Mouse (Mus musculus) midbrain, embryonic 12.5 days (tissue): Measurements from ENCODE around the gene Mpped2. TPM values are rescaled to one million over a fixed set of nuclear protein-coding genes. Genes with fewer than 3 reads are reported as not detected.

Experiments used
- ATAC-seq: fragments of 200-750 bp; cut with Nextera tagmentation; 2 replicates; pipeline ENCODE4 v1.8.0; 2017; ENCODE audit warnings: low read depth, moderate TSS enrichment, moderate library complexity; ENCODE audit not compliant: low FRiP score
- H3K27ac ChIP-seq: fragments of 300-500 bp; sonication (generic); replicated peaks from 2 replicates; pipeline ENCODE4 v1.5.1; 2016; ENCODE audit warnings: mild to moderate bottlenecking
- H3K27me3 ChIP-seq: fragments of 300-500 bp; sonication (generic); 2 replicates; pipeline ENCODE4 v1.6.1; 2016; ENCODE audit warnings: mild to moderate bottlenecking
- H3K36me3 ChIP-seq: fragments of 300-500 bp; sonication (generic); 2 replicates; pipeline ENCODE4 v1.6.1; 2016
- H3K4me1 ChIP-seq: fragments of 300-500 bp; sonication (generic); 2 replicates; pipeline ENCODE4 v1.6.1; 2016
- H3K4me2 ChIP-seq: fragments of 300-500 bp; sonication (generic); replicated peaks from 2 replicates; pipeline ENCODE4 v1.6.1; 2016; ENCODE audit warnings: mild to moderate bottlenecking, moderate library complexity
- H3K4me3 ChIP-seq: fragments of 300-500 bp; sonication (generic); 2 replicates; pipeline ENCODE4 v1.5.1; 2016; ENCODE audit warnings: mild to moderate bottlenecking
- H3K9ac ChIP-seq: fragments of 300-500 bp; sonication (generic); replicated peaks from 2 replicates; pipeline ENCODE4 v1.6.1; 2016; ENCODE audit warnings: mild to moderate bottlenecking, moderate library complexity
- H3K9me3 ChIP-seq: fragments of 300-500 bp; sonication (generic); 2 replicates; pipeline ENCODE4 v1.6.1; 2016; ENCODE audit warnings: mild to moderate bottlenecking
- WGBS: fragments of 180-500 bp; shearing (Covaris S2); methylation state at CpG from one replicate; pipeline ENCODE4 v1.1.7; 2016; 5-methylcytosine and 5-hydroxymethylcytosine counted together
- polyA plus RNA-seq: library from polyadenylated mRNA; unstranded; fragments of >200 nt; fragmentation: Nextera tagmentation; extraction: Ambion mirVana; gene quantifications from 2 replicates; pipeline ENCODE4 v1.2.1, GENCODE M21; 2016

Gene Mpped2
- polyA plus RNA-seq, 1 experiment from 2014 or later, result 112 TPM

DNA sequence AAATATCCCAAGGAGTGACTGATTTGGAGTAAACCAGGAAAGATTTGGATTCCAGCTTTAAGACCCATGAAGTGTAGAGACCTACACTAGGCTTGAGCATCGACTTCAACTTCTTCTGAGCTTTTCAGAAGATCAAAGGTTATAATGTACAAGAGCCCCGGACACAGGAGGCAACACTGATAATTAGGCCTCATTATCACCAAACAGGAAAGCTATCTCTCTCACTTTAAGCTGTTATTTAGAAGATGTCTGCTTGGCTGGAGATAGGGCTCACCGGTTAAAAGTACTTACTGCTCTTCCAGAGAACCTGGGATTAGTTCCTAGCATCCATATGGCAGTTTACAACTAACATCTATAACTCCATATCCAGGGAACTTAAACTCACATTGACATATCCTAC lies 39.1 kb downstream of the Mpped2 start:
- H3K9me3 ChIP-seq, result no peaks in the 10 kb centered on the region
- H3K27me3 ChIP-seq, result no peaks in the 10 kb centered on the region
- H3K9ac ChIP-seq, result no peak overlapping the region
- no peak overlapping the region for H3K4me2 ChIP-seq
- 65% methylated on average over 3 of the region's 3 CpGs for WGBS
- peaks cover 47% of the 10 kb centered on the region for H3K4me1 ChIP-seq
- H3K27ac ChIP-seq, result no peak overlapping the region
- ATAC-seq, result no peak
- H3K4me3 ChIP-seq, result no peak overlapping the region
- H3K36me3 ChIP-seq, result no peaks in the 10 kb centered on the region; the same call in 1 of the 2 replicates

DNA sequence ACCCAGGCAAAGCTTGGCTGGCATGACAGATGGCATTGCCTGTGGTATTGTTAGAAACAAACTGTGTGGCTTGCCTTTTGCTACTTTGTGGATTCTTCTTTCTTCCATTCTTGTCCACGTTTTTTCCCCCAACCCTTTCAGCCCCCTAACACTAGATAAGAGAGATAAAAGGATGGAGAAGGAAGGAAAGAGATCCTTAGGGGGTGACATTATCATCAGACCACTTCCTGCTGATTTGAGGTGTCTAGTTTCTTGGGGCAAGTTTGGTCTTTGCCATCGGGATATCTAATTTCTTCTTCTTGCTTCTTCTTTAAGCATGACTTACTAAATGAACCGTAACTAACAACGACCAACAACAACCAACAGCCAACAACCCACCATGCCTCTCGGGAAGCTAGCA lies 40.3 kb downstream of the Mpped2 start:
- no peak overlapping the region for H3K27ac ChIP-seq
- H3K4me1 ChIP-seq, result peaks cover 47% of the 10 kb centered on the region
- no peaks in the 10 kb centered on the region; the same call in 1 of the 2 replicates for H3K36me3 ChIP-seq
- H3K9me3 ChIP-seq, result no peaks in the 10 kb centered on the region
- H3K27me3 ChIP-seq, result no peaks in the 10 kb centered on the region
- no peak for ATAC-seq
- 76% methylated on average over 5 of the region's 5 CpGs for whole genome bisulfite sequencing
- no peak overlapping the region for H3K4me2 ChIP-seq
- H3K9ac ChIP-seq, result no peak overlapping the region
- no peak overlapping the region for H3K4me3 ChIP-seq

DNA sequence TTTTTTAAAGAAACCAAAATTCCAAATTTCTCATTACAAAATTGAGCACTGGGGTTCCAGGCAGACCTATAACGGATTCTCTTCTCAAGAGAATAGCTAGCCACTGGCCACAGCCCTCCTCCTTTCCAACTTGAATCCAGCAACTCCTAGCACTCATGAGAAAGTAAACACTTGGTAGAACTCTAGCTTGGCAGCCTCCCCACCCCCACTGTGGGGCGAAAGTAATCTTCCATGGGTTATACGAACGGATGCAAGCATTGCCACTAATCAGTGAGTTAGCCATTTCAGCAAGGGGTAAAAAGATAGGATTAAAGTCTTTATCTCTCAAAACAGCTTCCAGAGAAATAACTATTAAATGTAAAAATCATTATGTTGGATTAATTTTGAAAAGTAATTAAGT lies 40.9 kb downstream of the Mpped2 start:
- no peak for ATAC-seq
- H3K36me3 ChIP-seq, result no peaks in the 10 kb centered on the region; the same call in 1 of the 2 replicates
- no peaks in the 10 kb centered on the region for H3K9me3 ChIP-seq
- 45% methylated on average over 4 of the region's 4 CpGs for WGBS
- H3K4me3 ChIP-seq, result no peak overlapping the region
- H3K9ac ChIP-seq, result no peak overlapping the region
- no peak overlapping the region for H3K27ac ChIP-seq
- no peak overlapping the region for H3K4me2 ChIP-seq
- H3K27me3 ChIP-seq, result no peaks in the 10 kb centered on the region
- peaks cover 47% of the 10 kb centered on the region for H3K4me1 ChIP-seq

DNA sequence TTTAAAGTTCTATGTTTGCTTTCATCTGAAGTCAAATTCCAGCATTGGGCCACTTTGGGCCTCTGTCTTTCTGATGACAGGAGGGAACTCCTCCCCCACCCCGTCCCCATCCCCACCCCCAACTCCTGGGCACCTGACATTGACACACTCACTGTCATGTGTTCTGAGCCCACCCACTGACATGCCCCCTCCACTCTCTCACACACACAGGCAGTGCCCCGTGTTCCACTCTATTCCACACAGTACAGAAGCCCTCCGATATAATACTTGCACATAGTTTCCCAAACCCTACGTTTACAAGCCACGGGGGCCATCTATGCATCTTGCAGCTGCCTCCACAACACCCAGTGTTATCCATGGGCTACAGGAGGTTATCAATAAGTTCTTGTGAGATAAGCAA lies 42.1 kb downstream of the Mpped2 start:
- ATAC-seq, result 0 out of 2 replicates have a peak, but pooled peaks have one; percentile 47
- Histone ChIP-seq H3K9ac (no peak overlapping the region), H3K36me3 (no peaks in the 10 kb centered on the region; the same call in 1 of the 2 replicates), H3K9me3 (no peaks in the 10 kb centered on the region), H3K27me3 (no peaks in the 10 kb centered on the region), H3K27ac (no peak overlapping the region), H3K4me1 (peaks cover 39% of the 10 kb centered on the region), H3K4me2 (no peak overlapping the region), H3K4me3 (no peak overlapping the region)
- WGBS, result 79% methylated on average over 5 of the region's 5 CpGs

DNA sequence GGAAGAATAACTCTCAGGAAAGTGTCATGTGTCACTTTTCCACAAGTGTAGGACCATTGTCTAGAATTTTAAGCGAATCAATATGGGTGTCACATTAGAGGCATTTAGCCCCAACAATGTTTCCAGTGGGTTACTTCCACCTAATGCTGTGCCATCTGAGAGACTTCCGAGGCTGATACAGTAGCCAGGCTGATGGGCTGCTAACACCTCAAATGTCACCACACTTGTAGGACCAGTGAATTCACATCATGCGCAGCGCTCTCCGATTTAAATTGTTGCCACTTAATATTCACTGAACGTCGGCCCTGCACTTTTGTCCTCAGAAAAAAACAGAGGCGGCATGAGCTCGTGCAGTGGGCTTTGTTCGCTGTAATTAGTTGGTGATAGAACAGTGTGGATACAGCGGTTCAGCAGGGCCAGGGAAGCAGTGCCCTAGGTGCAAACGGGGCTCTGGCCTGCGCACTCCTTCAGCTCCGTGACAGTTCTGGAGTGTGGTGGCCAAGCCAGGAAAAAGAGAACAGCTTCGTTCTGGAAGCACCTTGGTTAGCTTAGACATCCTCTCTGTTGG lies 42.8 kb downstream of the Mpped2 start:
- Histone ChIP-seq H3K27ac (peak overlapping the region; percentile 54), H3K36me3 (no peaks in the 10 kb centered on the region)
- 57% methylated on average over 15 of the region's 15 CpGs for WGBS

DNA sequence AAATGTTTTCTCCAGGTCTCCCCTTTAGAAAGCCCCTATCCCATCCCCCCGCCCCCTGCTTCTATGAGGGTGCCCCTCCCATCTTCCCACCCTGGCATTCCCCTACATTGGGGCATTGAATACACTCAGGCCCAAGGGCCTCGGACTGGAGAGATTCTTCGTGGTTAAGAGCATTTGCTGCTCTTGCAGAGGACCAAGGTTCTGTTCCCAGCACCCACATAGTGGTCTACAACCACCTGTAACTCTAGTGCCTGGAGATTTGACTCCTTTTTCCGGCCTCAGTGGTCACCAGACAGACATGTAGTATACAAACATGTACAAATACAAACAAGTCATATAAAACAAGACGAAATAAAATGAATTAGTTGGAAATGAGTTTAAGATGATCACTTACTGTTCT lies 45.9 kb downstream of the Mpped2 start:
- Histone ChIP-seq H3K9ac (no peak overlapping the region), H3K27me3 (no peaks in the 10 kb centered on the region), H3K4me2 (no peak overlapping the region), H3K4me3 (no peak overlapping the region), H3K4me1 (peaks cover 25% of the 10 kb centered on the region), H3K36me3 (no peaks in the 10 kb centered on the region), H3K9me3 (no peaks in the 10 kb centered on the region), H3K27ac (no peak overlapping the region)
- ATAC-seq, result no peak
- WGBS, result 96% methylated on average over 5 of the region's 5 CpGs

More for the DNA sequence above, 42.8 kb downstream of the Mpped2 start:
- Histone ChIP-seq H3K9me3 (no peaks in the 10 kb centered on the region), H3K9ac (no peak overlapping the region), H3K27me3 (no peaks in the 10 kb centered on the region), H3K4me1 (peaks cover 33% of the 10 kb centered on the region), H3K4me3 (no peak overlapping the region), H3K4me2 (no peak overlapping the region)
- ATAC-seq, result peak; percentile 70

DNA sequence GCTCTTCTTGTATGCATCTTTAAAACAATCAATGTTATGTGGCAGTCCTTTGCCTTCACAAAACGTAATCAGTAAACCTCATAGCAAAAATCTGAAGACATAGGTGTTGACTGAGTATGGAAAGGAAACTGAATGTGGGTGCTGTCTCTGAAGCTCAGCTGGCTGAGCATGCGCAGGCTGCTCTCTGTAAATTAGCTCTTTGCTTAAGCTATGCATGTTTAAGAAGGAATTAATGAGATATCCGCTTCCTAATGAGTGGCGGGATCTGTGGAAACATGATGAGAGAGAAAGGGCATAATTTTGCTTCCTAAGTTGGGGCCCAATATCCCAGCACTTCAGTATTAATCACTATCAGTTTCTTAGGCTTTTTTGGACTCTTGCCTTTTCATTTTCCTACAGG lies 51.0 kb downstream of the Mpped2 start:
- Histone ChIP-seq H3K4me2 (no peak overlapping the region), H3K4me1 (peaks cover 9% of the 10 kb centered on the region; the same call in 1 of the 2 replicates), H3K27ac (no peak overlapping the region), H3K4me3 (no peak overlapping the region), H3K36me3 (no peaks in the 10 kb centered on the region), H3K9me3 (no peaks in the 10 kb centered on the region), H3K27me3 (no peaks in the 10 kb centered on the region), H3K9ac (no peak overlapping the region)
- 78% methylated on average over 4 of the region's 4 CpGs for WGBS
- no peak for ATAC-seq

DNA sequence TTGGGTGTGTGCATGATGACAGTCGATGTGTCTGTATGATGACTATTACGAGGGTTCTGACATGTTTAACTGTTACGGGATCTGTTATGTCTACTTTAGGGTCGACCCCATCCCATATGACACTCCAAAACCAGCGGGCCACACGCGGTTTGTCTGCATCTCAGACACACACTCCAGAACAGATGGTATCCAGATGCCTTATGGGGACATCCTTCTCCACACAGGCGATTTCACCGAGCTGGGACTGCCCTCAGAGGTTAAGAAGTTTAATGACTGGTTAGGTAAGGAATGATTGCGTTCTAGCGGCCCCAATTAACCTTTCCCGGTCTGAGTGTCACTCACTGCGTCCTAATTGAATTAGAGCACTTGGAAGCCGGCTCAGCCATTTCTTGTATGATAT lies 51.5 kb downstream of the Mpped2 start:
- Histone ChIP-seq H3K36me3 (no peaks in the 10 kb centered on the region), H3K27me3 (no peaks in the 10 kb centered on the region), H3K9ac (no peak overlapping the region), H3K4me2 (no peak overlapping the region), H3K4me1 (peaks cover 9% of the 10 kb centered on the region; the same call in 1 of the 2 replicates), H3K9me3 (no peaks in the 10 kb centered on the region), H3K4me3 (no peak overlapping the region), H3K27ac (no peak overlapping the region)
- 65% methylated on average over 14 of the region's 14 CpGs for WGBS
- ATAC-seq, result 0 out of 2 replicates have a peak, but pooled peaks have one; percentile 28

DNA sequence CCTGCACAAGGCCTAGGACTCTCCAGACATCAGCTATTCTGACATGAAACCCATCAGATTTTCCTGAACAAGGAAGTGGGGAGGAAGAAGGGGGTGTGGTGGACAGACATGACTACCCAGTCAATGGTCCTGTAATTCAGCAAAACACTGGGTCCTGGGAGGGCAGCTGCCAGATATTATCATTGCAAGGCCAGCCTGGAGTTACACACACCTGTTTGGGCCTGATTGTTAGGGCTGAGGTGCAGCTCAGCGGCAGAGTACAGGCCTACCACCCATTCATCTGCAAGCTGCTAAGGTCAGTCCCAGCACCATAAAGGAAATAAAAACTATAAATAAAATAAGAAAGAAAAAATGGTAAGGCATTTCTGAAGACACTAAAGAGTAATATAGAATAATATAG lies 52.3 kb downstream of the Mpped2 start:
- WGBS, result 100% methylated on average over 1 of the region's 1 CpGs
- no peak for ATAC-seq

DNA sequence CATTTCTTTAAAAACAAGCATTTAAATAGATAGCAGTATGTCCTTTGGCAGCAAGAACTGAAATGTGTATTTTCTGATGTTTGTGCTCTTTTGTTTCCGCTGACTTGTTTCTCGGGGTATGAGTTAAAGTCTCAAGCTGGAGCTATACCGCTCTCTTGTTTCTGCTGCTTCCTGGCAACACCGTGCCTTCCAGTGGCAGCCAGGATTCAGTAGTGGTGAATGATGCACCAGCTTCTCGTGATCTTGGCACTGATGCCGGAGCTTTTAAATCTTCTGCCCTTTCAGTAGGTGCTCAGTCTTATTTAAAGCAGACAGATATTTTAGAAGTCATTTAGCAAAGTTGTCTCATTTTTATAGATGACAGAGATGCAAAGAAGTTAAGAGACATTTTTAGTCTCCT lies 53.1 kb downstream of the Mpped2 start:
- 85% methylated on average over 6 of the region's 6 CpGs for WGBS
- no peak overlapping the region for H3K4me2 ChIP-seq

More for the DNA sequence above, 52.3 kb downstream of the Mpped2 start:
- Histone ChIP-seq H3K9ac (no peak overlapping the region), H3K4me1 (peaks cover 10% of the 10 kb centered on the region), H3K27ac (no peak overlapping the region), H3K36me3 (no peaks in the 10 kb centered on the region), H3K4me3 (no peak overlapping the region), H3K4me2 (no peak overlapping the region), H3K9me3 (no peaks in the 10 kb centered on the region), H3K27me3 (no peaks in the 10 kb centered on the region)

DNA sequence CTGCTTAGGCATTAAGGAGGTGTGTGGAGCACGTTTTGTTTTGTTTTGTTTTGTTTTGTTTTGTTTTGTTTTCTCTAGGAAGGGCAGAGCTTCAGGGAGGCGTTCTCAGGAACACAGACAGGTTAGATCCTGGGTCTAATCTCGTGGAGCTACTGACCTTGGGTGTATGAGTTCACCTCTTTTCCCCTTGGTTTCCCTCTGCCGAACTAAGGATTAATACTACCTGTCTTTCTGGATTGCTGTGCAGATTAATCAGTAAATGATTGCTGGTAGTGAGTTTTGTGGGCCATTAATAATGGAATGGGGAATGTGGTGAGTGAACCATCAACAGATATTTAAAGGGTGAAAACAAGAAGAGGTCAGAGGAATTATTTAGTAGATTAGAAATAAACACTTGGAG lies 53.8 kb downstream of the Mpped2 start:
- Histone ChIP-seq H3K9ac (no peak overlapping the region), H3K9me3 (no peaks in the 10 kb centered on the region), H3K4me1 (peaks cover 18% of the 10 kb centered on the region), H3K4me3 (no peak overlapping the region), H3K27me3 (no peaks in the 10 kb centered on the region), H3K4me2 (no peak overlapping the region), H3K36me3 (no peaks in the 10 kb centered on the region), H3K27ac (no peak overlapping the region)
- 68% methylated on average over 4 of the region's 4 CpGs for WGBS
- no peak for ATAC-seq

More for the DNA sequence above, 53.1 kb downstream of the Mpped2 start:
- H3K27ac ChIP-seq, result no peak overlapping the region
- no peaks in the 10 kb centered on the region for H3K36me3 ChIP-seq
- no peak overlapping the region for H3K4me3 ChIP-seq
- no peak for ATAC-seq
- no peak overlapping the region for H3K9ac ChIP-seq
- no peaks in the 10 kb centered on the region for H3K9me3 ChIP-seq
- H3K4me1 ChIP-seq, result peaks cover 18% of the 10 kb centered on the region
- H3K27me3 ChIP-seq, result no peaks in the 10 kb centered on the region

DNA sequence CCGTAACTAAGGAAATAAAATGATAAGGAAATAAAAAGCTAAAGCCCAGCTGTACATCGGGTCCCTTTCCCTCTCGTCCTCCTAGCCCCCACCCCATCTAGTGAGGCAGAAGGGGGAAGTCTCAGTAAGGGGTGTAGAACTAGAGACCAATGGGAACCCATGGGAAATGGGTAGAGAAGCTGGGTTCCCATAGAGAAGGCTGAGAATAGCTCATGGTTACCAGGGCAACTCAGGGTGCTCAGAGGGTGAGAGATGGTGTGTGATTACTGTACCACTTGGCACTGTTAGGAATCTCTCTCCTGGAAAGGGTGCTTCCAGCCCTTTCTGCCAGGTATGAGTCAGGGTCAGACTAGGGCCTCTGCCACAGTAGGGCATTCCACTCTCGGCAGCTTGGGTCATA lies 54.3 kb downstream of the Mpped2 start:
- Histone ChIP-seq H3K4me1 (peaks cover 18% of the 10 kb centered on the region), H3K4me2 (no peak overlapping the region), H3K36me3 (no peaks in the 10 kb centered on the region), H3K27ac (no peak overlapping the region), H3K4me3 (no peak overlapping the region), H3K9me3 (no peaks in the 10 kb centered on the region), H3K9ac (no peak overlapping the region), H3K27me3 (no peaks in the 10 kb centered on the region)
- ATAC-seq, result no peak
- 82% methylated on average over 4 of the region's 4 CpGs for WGBS

DNA sequence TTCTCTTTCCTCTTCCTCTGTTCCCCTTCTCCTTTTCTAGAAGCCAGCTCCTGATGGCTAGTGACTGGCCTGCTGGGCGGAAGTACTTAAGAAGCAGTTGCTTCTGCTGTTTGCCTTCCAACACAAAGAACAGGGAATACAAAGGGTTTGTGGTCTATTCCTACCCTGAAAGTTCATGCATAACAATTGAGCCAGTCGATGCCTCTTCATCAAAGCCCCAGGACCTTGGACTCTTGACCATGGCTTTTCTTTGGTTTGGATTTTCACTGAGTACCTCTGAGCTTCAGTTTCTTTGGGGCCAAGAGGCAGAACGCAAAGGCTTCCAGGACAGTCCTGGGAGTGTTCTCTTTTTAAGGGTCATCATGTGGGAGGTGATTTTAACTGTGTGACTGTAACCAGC lies 57.8 kb downstream of the Mpped2 start:
- H3K36me3 ChIP-seq, result no peaks in the 10 kb centered on the region
- 0 out of 2 replicates have a peak, but pooled peaks cover 6% of the 10 kb centered on the region for H3K27me3 ChIP-seq
- H3K4me2 ChIP-seq, result no peak overlapping the region
- ATAC-seq, result no peak
- H3K9me3 ChIP-seq, result no peaks in the 10 kb centered on the region
- H3K4me3 ChIP-seq, result no peak overlapping the region
- H3K9ac ChIP-seq, result no peak overlapping the region
- WGBS, result 28% methylated on average over 3 of the region's 3 CpGs
- no peak overlapping the region for H3K27ac ChIP-seq
- peaks cover 11% of the 10 kb centered on the region for H3K4me1 ChIP-seq
